Mouse (Mus musculus) liver (tissue): ENCODE measurements around the gene Map2k1.
"Not testable (repeated sequence)": the region's sequence is repeated elsewhere in the genome, so short reads cannot be mapped to it uniquely, and the experiment has no call there.

ENCODE experiments used
- DNase-seq: peaks from one replicate; pipeline ENCODE4 v3.0.0-alpha.2; 2020; ENCODE audit warnings: mixed read lengths

Gene Map2k1

DNA sequence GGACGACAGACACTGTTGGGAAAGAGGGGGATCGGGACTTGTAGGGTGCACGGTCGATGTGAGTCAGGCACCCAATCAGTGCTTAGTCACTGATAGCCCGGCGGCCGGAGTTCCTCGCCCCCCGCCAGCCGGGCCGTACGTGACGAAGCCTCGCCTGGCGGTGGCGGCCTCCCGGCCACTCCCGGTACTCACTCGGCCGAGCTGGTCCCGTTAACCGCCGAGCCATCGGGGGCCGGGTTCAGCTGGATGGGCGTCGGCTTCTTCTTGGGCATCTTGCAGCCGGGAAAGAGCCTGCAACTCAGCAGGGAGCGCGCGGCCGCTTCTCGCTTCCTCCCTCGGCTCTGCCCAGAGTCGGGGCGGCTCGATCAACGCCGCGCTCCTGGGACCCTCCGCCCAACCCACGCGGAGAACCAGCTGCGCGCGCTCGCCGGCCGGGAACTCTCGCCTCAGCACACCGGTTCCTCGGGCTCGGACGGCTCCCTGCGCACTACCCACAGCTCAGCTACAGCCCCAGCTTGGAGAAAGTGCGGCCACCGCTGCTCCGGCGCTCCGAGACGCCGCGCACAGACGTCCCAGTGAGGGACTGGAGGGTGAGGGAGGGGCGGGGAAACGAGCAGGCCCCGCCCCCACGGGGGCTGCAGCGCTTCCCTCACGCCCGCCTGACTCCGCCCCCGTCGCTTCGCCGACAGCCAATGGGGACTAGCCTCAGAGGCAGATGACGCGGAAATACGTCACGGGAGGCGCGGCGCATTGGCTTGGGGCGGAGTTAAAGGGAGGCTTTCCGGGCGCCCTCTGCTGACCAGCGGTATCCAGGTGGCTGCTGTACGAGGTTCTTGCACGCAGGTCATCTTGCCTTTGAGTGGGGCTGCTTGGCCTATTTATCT, at the start of gene Map2k1:
TSS of gene Map2k1 (minus strand) at position 611 of the 884 bp plus-strand sequence.
- peak; percentile 100 for DNase-seq

DNA sequence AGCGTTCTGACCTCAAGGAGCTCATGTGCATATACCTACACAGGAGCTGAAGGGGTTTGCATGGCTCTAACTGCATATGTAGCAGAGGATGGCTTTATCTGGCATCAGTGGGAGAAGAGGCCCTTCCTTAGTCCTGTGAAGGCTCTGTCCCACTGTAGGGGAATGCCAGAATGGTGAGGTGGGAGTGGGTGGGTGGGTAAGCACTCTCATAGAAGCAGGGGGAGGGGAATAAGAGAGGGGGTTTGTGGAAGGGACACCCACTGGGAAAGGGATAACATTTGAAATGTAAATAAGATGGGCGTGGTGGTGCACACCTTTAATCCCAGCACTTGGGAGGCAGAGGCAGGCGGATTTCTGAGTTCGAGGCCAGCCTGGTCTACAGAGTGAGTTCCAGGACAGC, 49.7 kb upstream of the Map2k1 start:
- not testable (repeated sequence) for DNase-seq

DNA sequence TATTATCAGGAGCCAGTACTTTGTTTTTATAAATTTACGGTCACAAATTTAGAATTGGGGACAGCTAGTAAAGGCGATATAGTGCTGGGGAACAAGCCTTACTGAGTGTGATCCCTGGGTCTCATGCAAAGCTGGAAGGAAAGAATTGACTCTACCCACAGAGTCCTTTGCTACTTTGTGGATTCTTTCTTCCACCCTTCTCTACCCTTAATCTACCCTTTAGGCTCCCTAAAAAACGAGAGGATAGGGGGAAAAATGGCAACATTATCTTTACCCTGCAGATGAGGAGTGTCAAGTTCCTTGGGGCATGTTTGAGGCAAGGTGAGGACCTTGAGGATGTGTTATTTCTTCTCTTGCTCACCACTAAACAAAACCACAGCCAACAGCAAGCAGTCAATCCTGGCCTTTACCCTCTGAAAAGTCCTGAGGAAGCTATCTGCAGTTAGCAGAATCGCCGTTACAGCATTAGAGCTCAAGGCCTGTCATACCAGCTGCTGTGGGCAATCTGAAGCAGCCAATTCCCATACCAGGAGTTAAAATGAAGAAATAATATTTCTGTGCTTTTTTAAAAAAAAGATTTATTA, 29.1 kb upstream of the Map2k1 start:
- no peak for DNase-seq

DNA sequence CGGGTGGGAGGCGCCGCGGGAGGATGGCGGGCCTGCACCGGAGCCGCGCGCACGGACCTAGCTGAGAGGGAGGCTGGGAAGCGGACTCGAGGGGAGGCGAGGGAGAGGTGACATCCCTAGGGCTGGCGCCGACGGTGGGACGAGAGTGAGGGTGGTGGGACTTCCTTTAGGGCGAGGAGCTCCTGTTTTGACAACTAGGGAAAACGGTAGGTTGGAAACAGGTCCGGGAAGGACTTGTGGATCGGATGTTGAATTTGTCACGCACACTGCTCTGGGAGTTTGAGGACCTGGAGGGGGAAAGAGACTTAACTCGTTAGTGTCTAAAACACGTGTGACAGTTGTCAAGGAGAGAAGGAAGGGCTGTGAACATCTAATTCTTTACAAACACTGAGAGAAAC, 28.3 kb upstream of the Map2k1 start:
- no peak for DNase-seq

DNA sequence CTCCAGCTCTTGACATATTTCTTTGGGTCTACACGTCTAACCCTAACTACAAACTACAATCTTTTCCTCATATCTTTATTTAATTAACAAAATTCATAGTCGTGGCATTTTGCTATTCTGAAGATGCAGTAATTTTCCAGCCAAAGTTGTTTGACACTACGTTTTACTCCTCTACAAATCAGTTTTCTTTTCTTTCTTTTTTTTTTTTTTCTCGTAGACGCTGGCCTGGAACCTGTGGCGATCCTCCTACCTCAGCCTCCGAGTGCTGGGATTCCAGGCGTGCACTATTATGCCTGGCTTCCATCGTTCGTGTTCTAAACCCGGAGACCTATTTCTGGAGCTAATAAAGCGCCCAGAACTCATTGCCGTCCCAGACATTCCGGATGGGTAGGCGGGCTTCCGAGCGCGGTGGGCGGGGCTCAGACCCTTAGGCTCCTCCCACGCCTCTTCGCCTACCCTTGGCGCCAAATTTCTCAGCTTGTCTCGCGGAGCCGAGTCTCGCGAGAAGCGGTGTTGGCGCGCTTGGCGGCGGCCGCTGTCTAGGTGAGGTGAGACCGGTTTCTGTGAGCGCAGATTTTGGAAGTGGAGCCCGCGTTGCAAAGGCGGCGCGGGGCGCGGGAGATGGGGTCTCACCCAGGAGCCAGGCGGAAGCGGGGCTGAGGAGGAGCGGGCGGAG, 27.8 kb upstream of the Map2k1 start, which contains the start of gene Tipin:
TSS of gene Tipin (plus strand) at position 477 of the 676 bp plus-strand sequence.
- peak; percentile 97 for DNase-seq

DNA sequence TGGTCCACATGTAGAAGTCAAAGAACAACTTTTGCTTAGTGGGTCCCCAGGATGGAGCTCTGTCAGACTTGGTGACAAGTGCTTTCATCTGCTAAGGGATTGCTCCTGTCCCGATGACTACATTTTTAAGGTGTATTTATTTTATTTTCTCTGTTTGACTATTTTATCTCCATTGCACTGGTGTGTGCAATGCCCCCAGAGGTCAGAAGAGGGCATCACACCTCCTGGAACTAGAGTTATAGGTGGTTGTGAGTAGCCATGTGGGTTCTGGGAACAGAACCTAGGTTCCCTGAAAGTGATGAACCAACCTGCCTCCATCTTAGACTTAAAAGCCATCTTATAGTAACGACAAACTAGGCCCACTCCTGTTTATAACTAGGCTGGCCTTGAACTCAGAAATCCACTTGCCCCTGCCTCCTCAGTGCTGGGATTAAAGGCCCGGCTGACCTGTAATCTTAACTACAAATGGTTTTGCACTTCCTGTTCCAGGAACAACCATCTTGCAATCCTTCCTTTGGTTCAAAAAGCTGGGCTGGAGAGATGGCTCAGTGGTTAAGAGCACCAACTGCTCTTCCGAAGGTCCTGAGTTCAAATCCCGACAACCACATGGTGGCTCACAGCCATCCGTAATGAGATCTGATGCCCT, 25.4 kb upstream of the Map2k1 start:
- no peak for DNase-seq

DNA sequence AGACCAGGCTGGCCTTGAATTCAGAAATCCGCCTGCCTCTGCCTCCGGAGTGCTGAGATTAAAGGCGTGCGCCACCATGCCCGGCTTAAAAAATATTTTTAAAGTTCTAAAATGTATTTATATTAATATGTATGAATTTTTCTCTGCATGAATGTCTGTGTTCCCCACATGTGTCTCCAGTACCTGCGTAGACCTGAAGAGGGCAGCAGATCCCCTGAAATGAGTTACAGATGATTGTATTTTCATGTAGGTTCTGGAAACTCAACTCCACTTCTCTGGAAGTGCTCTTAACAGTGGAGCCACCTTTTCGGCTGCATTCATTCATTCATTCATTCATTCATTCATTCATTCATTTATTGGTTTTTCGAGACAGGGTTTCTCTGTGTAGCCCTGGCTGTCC, 24.3 kb upstream of the Map2k1 start:
- DNase-seq, result peak; percentile 79

DNA sequence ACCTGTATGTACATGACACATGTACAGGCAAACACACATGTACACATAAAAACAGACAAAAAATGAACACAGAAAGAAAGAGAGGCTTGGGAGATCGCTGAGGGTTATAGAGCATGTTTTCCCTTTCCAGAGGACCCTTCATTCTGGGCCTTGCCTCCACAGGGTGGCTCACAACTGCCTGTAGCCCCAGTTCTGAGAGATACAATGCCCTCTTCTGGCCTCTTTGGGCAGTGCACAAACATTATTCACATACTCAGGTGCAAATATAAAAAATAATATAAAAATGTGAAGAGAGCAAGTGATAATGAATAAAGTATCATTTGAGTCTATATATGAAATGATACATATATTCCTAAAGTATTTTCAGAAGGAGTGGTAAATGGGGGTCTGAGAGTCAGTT, 21.5 kb upstream of the Map2k1 start:
- no peak for DNase-seq

DNA sequence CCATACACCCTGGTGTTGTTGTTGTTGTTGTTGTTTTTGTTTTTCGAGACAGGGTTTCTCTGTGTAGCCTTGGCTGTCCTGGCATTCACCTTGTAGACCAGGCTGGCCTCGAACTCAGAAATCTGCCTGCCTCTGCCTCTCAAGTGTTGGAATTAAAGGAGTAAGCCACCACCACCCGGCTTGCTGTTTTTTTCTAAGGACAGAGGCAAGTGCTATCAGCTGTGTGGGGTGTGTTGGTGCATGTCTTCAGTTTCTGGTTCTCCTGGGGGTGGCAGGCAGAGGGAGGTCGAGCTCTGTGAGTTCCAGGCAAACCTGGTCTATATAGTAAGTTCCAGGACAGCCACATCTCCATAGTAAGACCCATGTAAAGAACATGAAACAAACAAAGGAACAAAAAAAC, 20.9 kb upstream of the Map2k1 start:
- no peak for DNase-seq

DNA sequence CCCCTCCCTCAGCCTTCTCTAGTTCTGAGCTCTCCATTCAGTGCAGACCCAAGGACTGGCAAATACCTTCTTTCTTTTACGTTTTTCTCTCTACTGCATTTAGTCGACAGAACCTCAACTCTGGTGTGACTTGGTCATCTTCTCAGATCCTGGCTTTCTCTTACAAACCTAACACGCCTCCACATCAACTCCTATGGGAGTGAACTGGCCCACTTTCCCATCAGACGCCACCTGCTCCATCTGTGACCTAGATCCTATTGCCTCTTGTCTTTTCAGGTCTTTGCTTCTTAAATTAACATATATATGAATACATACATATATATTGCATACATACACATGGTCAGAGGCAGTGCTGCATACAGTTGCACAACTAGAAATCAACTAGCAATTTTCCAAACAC, 20.3 kb upstream of the Map2k1 start:
- no peak for DNase-seq

DNA sequence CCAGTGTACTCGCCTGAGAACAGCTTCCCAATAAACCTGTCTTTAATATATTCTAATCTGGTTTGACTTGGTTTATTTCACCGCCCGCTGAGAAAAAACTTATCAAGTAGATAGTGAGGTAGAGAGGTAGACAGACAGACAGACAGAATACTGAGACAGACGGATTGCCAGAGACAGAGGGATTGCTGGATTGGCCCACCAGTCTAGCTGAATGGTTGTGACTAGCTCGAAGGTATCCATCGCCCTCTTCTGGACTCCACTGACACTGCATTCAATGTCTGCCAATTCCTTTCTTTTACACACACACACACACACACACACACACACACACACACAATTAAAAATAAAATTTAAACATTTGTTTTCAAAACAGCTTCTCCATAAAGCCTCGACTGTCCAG, 19.2 kb upstream of the Map2k1 start:
- peak; percentile 41 for DNase-seq

DNA sequence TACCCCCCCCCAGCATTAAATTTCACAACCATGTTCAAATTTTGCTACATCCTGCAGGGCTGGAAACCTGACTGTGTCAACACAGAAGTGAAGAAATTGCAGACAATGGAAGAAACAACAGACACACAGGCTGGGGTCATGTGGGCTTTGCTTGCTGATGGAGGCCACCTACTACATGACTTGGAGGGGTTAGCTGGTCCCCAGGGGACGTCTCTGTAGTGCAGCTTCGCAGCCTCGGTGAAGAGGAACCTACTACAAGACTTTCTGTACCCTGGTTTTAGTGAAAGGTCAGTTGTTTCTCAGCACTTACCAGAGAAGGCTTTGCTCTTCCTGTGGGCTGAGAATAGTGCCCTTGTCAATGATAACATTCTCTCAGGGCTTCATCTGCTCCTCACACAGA, 17.8 kb upstream of the Map2k1 start:
- no peak for DNase-seq

DNA sequence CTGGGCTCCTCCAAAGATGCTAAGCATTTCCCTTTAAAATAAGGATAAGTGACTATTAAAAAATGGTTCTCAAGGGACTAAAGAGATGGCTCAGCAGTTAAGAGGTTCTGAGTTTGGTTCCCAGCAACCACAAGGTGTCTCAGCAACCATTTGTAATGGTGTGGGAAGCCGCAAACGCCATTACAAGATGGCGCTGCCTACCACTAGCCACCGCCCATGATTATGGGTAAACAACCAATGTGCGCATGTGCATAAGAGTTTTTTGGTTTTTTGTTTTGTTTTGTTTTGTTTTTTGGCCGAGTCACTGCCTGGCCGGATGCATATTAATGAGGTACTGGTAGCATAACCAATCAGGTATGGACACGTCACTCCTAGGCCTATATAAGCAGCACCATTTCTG, 15.4 kb upstream of the Map2k1 start:
- not testable (repeated sequence) for DNase-seq

DNA sequence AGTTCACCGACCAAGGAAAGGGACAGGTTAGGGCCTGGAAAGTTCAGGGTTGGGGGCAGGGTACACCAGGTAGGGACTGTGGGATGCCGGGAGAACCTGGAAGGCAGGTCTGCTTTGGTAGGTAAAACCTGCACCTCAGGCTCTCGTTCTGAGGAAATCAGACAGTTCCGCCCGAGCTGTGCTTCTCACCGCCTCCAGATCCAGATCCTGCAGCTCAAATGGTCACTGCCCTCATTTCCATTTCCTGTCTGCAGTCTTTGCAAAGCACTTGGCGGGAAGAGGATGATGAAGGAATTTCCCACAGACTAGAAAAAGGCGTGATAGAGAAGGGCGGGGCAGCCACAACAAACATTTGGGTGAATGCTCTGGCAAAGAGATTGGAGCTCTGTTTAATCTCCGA, 14.8 kb upstream of the Map2k1 start:
- no peak for DNase-seq

DNA sequence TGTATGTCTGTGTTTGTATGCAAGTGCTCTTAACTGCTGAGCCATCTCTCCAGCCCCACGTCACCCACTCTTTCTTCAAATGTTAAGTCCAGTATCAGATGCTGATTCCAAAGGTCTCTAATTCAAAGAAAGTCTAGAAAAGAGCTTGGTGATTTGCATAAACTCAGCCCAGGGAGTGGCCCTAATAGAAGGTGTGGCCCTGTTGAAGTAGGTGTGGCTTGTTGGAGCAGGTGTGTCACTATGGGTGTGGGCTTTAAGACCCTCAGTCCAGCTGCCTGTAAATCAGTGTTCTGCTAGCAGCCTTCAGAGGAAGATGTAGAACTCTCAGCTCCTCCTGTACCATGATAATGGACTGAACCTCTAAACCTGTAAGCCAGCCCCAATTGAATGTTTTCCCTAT, 13.8 kb upstream of the Map2k1 start:
- no peak for DNase-seq

DNA sequence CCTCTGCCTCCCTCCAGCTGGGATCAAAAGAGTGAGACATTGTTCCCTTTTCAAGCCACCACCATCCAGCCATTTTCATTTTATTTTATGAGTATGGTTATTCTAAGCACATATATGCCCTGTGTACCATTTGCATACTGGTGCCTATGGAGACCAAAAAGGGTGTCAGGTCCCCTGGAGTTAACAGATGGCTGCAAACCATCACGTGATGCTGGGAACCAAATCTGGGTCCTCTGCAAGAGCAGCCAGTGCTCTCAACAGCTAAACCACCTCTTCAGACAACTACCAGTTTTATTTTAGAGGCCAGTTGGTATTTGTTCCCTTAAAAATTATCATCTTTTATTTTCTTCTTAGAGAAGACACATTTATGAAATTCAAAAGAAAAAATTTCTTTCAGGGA, 11.4 kb upstream of the Map2k1 start:
- no peak for DNase-seq

DNA sequence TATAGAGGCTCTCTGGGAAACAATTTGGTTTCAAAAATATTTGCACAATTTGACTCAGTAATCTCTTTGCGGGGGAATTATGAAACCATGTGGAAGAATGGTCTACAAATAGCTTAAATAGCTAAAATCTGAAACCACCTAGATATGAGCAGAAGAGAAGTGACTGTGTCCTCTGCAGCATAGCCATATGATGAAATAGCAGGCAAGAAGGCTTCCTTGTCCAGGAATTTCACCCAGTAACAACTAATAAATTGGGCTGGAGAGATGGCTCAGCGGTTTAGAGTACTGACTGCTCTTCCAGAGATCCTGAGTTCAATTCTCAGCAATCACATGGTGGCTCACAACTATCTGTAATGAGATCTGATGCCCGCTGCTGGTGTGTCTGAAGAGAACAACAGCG, 7.6 kb upstream of the Map2k1 start:
- DNase-seq, result no peak

DNA sequence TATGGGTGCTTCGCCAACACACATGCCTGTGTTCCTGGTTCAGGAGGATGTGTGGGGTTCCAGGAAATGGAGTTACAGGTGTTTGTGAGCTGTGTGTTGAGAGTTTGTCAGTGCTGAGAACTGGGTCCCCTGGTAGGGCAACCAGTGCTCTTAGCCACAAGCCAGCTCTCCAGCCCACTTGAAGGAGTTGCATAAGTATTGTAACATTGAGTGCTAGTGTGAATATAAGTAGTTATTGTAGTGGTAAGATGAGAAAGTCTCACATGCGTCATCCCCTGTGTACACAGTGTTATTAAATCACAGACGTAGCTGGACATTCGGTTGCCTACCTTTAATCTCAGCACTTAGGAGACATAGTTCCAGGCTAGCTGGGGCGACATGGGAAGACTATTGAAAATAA, 6.5 kb upstream of the Map2k1 start:
- no peak for DNase-seq

DNA sequence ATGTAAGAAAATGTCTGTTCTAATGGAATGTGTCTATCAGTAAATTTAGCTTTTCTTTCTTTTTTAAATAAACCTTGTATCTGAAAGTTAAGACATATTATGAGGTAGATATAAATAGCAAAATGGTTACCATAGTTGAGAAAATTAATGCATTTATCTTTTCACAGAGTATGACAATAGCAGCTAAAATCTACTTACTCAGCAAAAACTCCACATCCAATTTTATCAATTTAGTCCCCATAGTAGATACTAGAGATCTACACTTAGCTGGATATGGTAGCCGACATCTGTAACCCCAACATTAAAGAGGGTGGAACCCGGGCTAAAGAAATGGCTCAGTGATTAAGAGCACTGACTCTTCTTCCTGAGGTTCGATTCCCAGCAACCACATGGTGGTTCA, 2.8 kb upstream of the Map2k1 start:
- no peak for DNase-seq

DNA sequence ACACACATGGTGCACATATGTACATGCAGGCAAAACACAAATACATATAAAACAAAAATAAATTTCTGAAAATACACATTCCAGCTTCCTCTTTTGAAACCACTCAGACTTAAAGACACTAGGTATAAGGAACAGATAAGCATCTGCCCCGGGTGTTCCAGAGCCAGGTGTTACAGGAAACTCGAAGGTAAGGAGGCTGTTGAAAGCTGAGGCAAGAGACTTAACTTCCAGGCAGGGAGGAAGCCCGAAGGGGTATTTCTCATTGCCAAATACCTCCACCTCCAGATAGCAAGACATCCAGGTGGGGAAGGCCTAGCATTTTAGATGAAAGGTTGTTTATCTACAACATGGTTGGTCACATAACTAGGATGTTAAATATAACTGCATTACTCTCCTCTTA, 2.0 kb upstream of the Map2k1 start:
- DNase-seq, result no peak

DNA sequence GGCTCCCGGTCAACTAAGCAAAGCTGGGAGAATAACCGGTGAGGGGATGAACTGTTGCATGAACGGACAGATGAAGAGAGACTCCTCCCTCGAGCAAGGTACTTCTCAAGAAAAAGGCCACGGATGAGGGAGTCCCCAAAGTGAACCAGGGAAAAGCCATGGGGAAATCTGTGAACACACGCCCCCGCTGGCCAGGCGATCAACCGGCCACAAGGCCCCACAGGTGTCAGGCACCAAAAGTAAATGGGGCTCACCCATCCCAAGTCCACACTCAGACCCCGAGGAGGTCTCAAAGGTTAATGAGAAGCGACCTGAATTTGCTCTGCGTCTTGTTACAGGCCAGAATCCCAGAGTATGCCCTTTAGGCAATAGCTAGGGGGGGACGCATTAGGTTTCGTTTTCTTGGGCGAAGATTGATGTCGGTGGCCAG, 825 bp downstream of the Map2k1 start:
- DNase-seq, result peak; percentile 32

DNA sequence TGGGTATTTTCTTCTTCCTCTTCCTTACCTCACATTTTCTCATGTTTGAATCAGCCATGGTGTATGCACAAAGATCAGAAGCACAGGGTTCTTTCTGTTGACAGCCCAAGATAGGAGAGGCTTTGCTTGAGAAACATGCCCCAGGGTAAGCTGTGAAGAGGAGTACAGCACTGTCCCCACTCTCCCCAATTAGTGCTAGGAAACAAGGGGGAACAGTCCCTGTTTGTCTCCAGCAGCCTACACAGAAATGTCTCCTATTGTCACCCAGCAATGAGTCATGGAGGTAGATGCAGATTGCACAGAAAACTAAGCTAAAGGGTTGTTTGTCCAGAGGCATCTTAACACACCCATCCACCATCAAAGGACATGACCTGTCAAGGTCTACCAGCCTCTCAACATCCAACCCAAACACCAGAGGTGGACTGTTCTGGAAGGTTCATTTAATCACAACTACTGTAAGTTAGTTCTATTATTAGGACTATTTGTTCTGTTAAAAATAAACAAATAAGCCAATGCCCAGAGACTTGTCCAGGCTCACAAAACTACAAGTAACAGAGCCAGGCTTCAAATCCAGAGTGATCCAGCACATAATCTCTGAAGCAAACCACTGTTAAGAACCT, 3.2 kb downstream of the Map2k1 start:
- no peak for DNase-seq

DNA sequence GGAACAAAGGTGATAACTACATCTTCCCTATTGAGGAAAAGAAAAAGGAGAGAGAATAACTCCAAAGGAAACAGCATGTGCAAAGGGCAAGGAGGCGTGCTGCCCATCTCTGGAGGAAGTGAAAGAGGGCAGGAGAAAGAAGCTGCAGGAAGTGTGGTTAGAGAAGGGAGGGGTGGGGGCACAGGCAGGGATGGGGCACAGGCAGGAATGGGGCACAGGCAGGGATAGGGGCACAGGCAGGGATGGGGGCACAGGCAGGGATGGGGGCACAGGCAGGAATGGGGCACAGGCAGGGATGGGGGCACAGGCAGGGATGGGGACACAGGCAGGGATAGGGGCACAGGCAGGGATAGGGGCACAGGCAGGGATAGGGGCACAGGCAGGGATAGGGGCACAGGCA, 4.1 kb downstream of the Map2k1 start:
- DNase-seq, result no peak
